Mouse (Mus musculus) thymus, adult 2 months (tissue): ENCODE measurements at regions not wholly inside any gene's neighbourhood (a gene's known extent, or its start where the extent isn't known, plus 50 kb on each side); places are given as distances from the start of the nearest gene placed in this dataset.

Experiments used
- CTCF ChIP-seq: fragments of 200-500 bp; IDR thresholded peaks from 2 replicates; pipeline ENCODE4 v1.5.1; 2012; ENCODE audit warnings: mild to moderate bottlenecking, control low read depth, low read length, moderate library complexity, borderline replicate concordance; ENCODE audit not compliant: control insufficient read depth, poor library complexity, insufficient read depth; ENCODE audit errors: extremely low read depth
- POLR2A ChIP-seq: fragments of 200-500 bp; IDR thresholded peaks from 2 replicates; pipeline ENCODE4 v1.6.1; 2012; ENCODE audit warnings: mild to moderate bottlenecking, low read length, control low read depth, moderate library complexity; ENCODE audit not compliant: control insufficient read depth, poor library complexity, insufficient read depth; ENCODE audit errors: extremely low read depth

DNA sequence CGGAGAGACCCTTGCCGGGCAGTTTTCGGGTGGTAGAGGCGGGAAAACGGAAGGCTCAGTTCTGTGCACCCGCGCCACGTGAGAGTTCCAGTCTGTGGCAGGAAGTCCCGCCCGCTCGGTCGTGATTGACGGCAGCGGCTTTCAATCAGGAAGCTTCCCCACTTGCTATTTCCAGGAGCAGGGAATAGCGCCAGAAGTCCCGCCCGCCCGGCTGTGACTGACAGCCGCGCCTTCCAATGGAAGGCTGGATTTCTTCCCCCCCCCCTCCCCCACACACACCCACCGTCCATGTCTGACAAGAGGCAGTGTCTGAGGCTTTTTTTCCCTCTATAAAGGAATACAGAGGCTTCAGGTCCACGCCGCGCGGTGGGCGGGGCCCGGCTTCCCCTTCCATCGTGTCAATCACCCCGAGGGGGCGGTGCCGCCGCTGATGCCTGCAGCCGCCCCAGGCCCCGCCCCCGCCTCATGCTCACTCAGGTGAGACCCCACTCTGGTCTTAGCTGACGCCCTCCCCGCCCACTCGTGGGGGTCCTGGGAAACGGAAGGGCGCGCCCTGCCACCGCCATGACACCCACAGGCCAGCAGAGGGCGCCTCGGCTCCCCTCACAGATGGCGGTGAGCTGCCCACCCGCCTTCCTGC, 2590.2 kb downstream of the Gm37988 start:
- peak; percentile 94 for TF ChIP-seq CTCF
- TF ChIP-seq POLR2A = no peak
